7 mouse cellular contexts compared by ENCODE assay signal in genomic region chr2:129174474-129174873, GRCm38 (mm10). TPM values are rescaled to one million over a fixed set of nuclear protein-coding genes. Genes with fewer than 3 reads are reported as not detected.
A peak's percentile ranks its signal among the peaks of the same experiment; 100 is the strongest.
DNase-seq lines count a peak whose midpoint lies in the region; ATAC-seq and TF ChIP-seq lines count a peak whose summit lies in the region.

No protein-coding gene starts in this region.

- peak; percentile 49 to 52 for DNase-seq in CD8-positive naive resting alpha-beta T cell, adult 2 months (ENCODE audit: low read depth in 2 of 2, low spot score in 2 of 2)
- DNase-seq in embryo, embryonic 9.5 days (ENCODE audit: extremely low spot score): peak; percentile 34
- DNase-seq in kidney, postnatal 14 days: peak; percentile 71
- DNase-seq in lung, embryonic 14.5 days: peak; percentile 69
- peak; percentile 33 for DNase-seq in right cerebral cortex, postnatal 25 days

- no peak overlapping the region for H3K27ac ChIP-seq in heart, embryonic 11.5 days (ENCODE audit: low read depth, low read length)
- no peak overlapping the region for H3K27ac ChIP-seq in lung, embryonic 14.5 days (ENCODE audit: low read depth)

- ATAC-seq in activated CD4-positive, CD25-positive, alpha-beta regulatory T cell, adult 4 months: peak; percentile 77
- 0 out of 2 replicates have a peak, but pooled peaks have one; percentile 18 for ATAC-seq in heart, embryonic 11.5 days (replicated peaks; ENCODE audit: insufficient number of reproducible peaks, low FRiP score, low TSS enrichment)
- ATAC-seq in lung, embryonic 14.5 days (ENCODE audit: insufficient read depth): no peak; the same call in 1 of the 2 replicates

- 30% methylated on average over 7 of the region's 7 CpGs for WGBS in heart, embryonic 11.5 days (ENCODE audit: insufficient replicate concordance)
- WGBS in lung, embryonic 14.5 days: 37% methylated on average over 7 of the region's 7 CpGs

- H3K4me3 ChIP-seq in heart, embryonic 11.5 days (ENCODE audit: low read depth, low read length): no peak overlapping the region
- H3K4me3 ChIP-seq in lung, embryonic 14.5 days (ENCODE audit: low read depth, low read length): no peak overlapping the region

- H3K4me2 ChIP-seq in heart, embryonic 11.5 days: no peak overlapping the region
- no peak overlapping the region for H3K4me2 ChIP-seq in lung, embryonic 14.5 days

- H3K4me1 ChIP-seq in heart, embryonic 11.5 days (ENCODE audit: control insufficient read depth, insufficient read depth, low read length): no peaks in the 10 kb centered on the region
- no peaks in the 10 kb centered on the region for H3K4me1 ChIP-seq in lung, embryonic 14.5 days (ENCODE audit: insufficient read depth)

- H3K9me3 ChIP-seq in heart, embryonic 11.5 days (replicated peaks; ENCODE audit: control insufficient read depth, low read length): no peaks in the 10 kb centered on the region
- no peaks in the 10 kb centered on the region for H3K9me3 ChIP-seq in lung, embryonic 14.5 days (ENCODE audit: low read depth, low read length)

- no peaks in the 10 kb centered on the region for H3K36me3 ChIP-seq in heart, embryonic 11.5 days (ENCODE audit: control insufficient read depth, insufficient read depth, low read length)
- no peaks in the 10 kb centered on the region for H3K36me3 ChIP-seq in lung, embryonic 14.5 days (ENCODE audit: insufficient read depth)

- no peak overlapping the region for H3K9ac ChIP-seq in heart, embryonic 11.5 days (ENCODE audit: low read depth, low read length)
- no peak overlapping the region for H3K9ac ChIP-seq in lung, embryonic 14.5 days

- peak; percentile 73 for TF ChIP-seq CTCF in lung, embryonic 14.5 days (IDR thresholded peaks at IDR 0.05; ENCODE audit: low read depth)

- H3K27me3 ChIP-seq in heart, embryonic 11.5 days (ENCODE audit: control insufficient read depth, insufficient read depth, low read length): no peaks in the 10 kb centered on the region
- H3K27me3 ChIP-seq in lung, embryonic 14.5 days (ENCODE audit: insufficient read depth, low read length): no peaks in the 10 kb centered on the region

RNA-seq across cellular contexts. Expression of gene Slc20a1, which starts 24.1 kb away (rescaled TPM):
- 10 to 100 TPM; 68.0 to 74.3 TPM for polyA plus RNA-seq in activated CD4-positive, CD25-positive, alpha-beta regulatory T cell, adult 4 months (2017; shearing (Covaris generic))
- polyA plus RNA-seq in heart, embryonic 11.5 days (2014; fragmentation: Nextera tagmentation; extraction: Ambion mirVana): 46.9 and 49.3 TPM in 2 replicates
- 29.5 and 34.4 TPM in 2 replicates for polyA plus RNA-seq in lung, embryonic 14.5 days (2014; fragmentation: Nextera tagmentation; extraction: Ambion mirVana)

RNA-seq across cellular contexts. Expression of gene Chchd5, which starts 45.0 kb away (rescaled TPM):
- polyA plus RNA-seq in activated CD4-positive, CD25-positive, alpha-beta regulatory T cell, adult 4 months (2017; shearing (Covaris generic)): 10 to 100 TPM; 26.6 to 27.4 TPM
- polyA plus RNA-seq in heart, embryonic 11.5 days (2014; fragmentation: Nextera tagmentation; extraction: Ambion mirVana): 18.2 and 20.1 TPM in 2 replicates
- 25.7 and 28.2 TPM in 2 replicates for polyA plus RNA-seq in lung, embryonic 14.5 days (2014; fragmentation: Nextera tagmentation; extraction: Ambion mirVana)
